Mouse (Mus musculus) megakaryocyte, embryonic 14.5 days (primary cell): ENCODE measurements around the gene Igf1r.

Experiments
- FLI1 ChIP-seq: IDR thresholded peaks from 2 replicates; pipeline ENCODE4 v1.6.1; 2012; ENCODE audit warnings: low read length, inconsistent platforms, mixed read lengths
- GATA1 ChIP-seq: IDR thresholded peaks from 3 replicates; pipeline ENCODE4 v1.6.1; 2012; ENCODE audit warnings: mixed read lengths, low read length, inconsistent platforms, borderline replicate concordance

DNA sequence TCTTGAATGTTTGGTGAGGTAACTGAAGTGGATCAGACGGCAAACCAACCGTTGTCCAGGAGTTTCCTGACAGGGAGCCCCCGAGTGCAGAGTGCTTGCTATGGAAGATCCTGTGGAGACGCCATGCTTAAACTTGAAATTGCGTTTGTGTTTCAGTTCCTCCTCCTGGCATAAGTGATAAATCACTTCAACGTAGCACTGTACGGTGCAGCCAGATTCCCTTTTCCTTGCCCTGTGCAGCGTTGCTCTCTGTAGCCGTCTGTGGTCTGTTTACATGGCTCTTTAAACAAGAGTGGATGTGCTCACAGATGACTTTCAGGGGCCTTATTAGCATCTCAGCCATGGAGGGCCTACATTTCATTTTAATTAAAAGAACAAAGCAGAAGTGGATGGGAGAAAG lies 141.2 kb downstream of the Igf1r start:
- TF ChIP-seq GATA1 (no peak), FLI1 (no peak)
